Mouse (Mus musculus) testis, adult 2 months (tissue): Measurements from ENCODE around the gene Zdhhc14.

ENCODE experiments used
- CTCF ChIP-seq: fragments of 200-500 bp; IDR thresholded peaks from 2 replicates; pipeline ENCODE4 v1.5.1; 2012; ENCODE audit warnings: low read depth, mild to moderate bottlenecking, inconsistent platforms, low read length, moderate library complexity; ENCODE audit not compliant: control insufficient read depth, insufficient read depth, insufficient replicate concordance
- POLR2A ChIP-seq: fragments of 200-500 bp; IDR thresholded peaks from 2 replicates; pipeline ENCODE4 v1.6.1; 2012; ENCODE audit warnings: low read depth, mild to moderate bottlenecking, inconsistent platforms, low read length, moderate library complexity; ENCODE audit not compliant: control insufficient read depth

GRCm38 (mm10) chr17:5800824-5801560 lies 308.6 kb downstream of the Zdhhc14 start:
- TF ChIP-seq POLR2A, result no peak
- no peak for TF ChIP-seq CTCF
